Mouse (Mus musculus) limb, embryonic 13.5 days (tissue): ENCODE data around the gene Tenm2. TPM values are rescaled to one million over a fixed set of nuclear protein-coding genes. Genes with fewer than 3 reads are reported as not detected.

ENCODE experiments used
- ATAC-seq: fragments of 200-750 bp; cut with Nextera tagmentation; 2 replicates; pipeline ENCODE4 v1.8.0; 2017; ENCODE audit warnings: low read depth, moderate number of reproducible peaks, moderate TSS enrichment; ENCODE audit not compliant: low FRiP score
- H3K27ac ChIP-seq: fragments of 300-500 bp; sonication (generic); 2 replicates; pipeline ENCODE4 v1.5.1; 2015; ENCODE audit warnings: inconsistent platforms, mild to moderate bottlenecking, moderate library complexity
- H3K27me3 ChIP-seq: fragments of 300-500 bp; sonication (generic); 2 replicates; pipeline ENCODE4 v1.6.1; 2015; ENCODE audit warnings: mild to moderate bottlenecking, inconsistent platforms
- H3K36me3 ChIP-seq: fragments of 300-500 bp; sonication (generic); 2 replicates; pipeline ENCODE4 v1.6.1; 2015; ENCODE audit warnings: inconsistent platforms, mild to moderate bottlenecking, moderate library complexity
- H3K4me1 ChIP-seq: fragments of 300-500 bp; sonication (generic); 2 replicates; pipeline ENCODE4 v1.6.1; 2015; ENCODE audit warnings: inconsistent platforms
- H3K4me2 ChIP-seq: fragments of 300-500 bp; sonication (generic); replicated peaks from 2 replicates; pipeline ENCODE4 v1.6.1; 2015; ENCODE audit warnings: inconsistent platforms, mild to moderate bottlenecking, moderate library complexity
- H3K4me3 ChIP-seq: fragments of 300-500 bp; sonication (generic); 2 replicates; pipeline ENCODE4 v1.5.1; 2015; ENCODE audit warnings: moderate library complexity, mild to moderate bottlenecking, inconsistent platforms
- H3K9ac ChIP-seq: fragments of 300-500 bp; sonication (generic); 2 replicates; pipeline ENCODE4 v1.6.1; 2015; ENCODE audit warnings: mild to moderate bottlenecking, inconsistent platforms
- H3K9me3 ChIP-seq: fragments of 300-500 bp; sonication (generic); 2 replicates; pipeline ENCODE4 v1.6.1; 2016; ENCODE audit warnings: inconsistent platforms
- WGBS: fragments of 180-500 bp; shearing (Covaris S2); methylation state at CpG from one replicate; pipeline ENCODE4 v1.1.7; 2015; 5-methylcytosine and 5-hydroxymethylcytosine counted together
- polyA plus RNA-seq: library from polyadenylated mRNA; unstranded; fragments of >200 nt; fragmentation: Nextera tagmentation; extraction: Ambion mirVana; gene quantifications from 2 replicates; pipeline ENCODE4 v1.2.1, GENCODE M21; 2015

Tenm2 gene
- polyA plus RNA-seq, 1 experiment from 2014 or later: 6.4 TPM

DNA sequence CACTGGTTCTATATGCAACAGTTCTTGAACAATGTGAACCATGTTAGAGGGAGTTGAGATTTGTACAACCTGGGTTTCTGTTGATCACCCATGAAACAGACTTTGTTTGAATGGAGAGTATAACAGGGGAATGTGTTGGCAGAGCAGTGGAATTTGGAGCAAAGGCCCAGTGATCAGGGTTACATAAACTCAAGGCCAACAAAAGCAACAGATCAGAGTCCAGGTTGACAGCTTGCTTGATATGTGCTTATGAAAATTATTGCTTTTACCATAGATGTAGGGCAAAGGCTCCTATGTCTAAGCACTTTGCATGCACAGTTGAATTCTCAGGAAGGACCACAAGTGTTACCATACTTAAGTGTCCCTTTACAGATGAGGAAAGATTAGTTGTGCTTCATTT, 603.6 kb downstream of the Tenm2 start:
- Histone ChIP-seq H3K36me3 (no peaks in the 10 kb centered on the region), H3K4me1 (no peaks in the 10 kb centered on the region), H3K9ac (no peak overlapping the region), H3K9me3 (no peaks in the 10 kb centered on the region), H3K27ac (no peak overlapping the region), H3K27me3 (no peaks in the 10 kb centered on the region), H3K4me3 (no peak overlapping the region), H3K4me2 (no peak overlapping the region)
- ATAC-seq: no peak

GRCm38 (mm10) chr11:36613807-36614206, 622.0 kb downstream of the Tenm2 start:
- H3K4me1 ChIP-seq: no peaks in the 10 kb centered on the region
- H3K36me3 ChIP-seq: no peaks in the 10 kb centered on the region
- H3K4me3 ChIP-seq: no peak overlapping the region
- H3K27me3 ChIP-seq: no peaks in the 10 kb centered on the region
- H3K27ac ChIP-seq: no peak overlapping the region
- H3K9ac ChIP-seq: no peak overlapping the region
- no peak for ATAC-seq
- H3K9me3 ChIP-seq: no peaks in the 10 kb centered on the region
- no peak overlapping the region for H3K4me2 ChIP-seq
- 45% methylated on average over 6 of the region's 6 CpGs for WGBS

DNA sequence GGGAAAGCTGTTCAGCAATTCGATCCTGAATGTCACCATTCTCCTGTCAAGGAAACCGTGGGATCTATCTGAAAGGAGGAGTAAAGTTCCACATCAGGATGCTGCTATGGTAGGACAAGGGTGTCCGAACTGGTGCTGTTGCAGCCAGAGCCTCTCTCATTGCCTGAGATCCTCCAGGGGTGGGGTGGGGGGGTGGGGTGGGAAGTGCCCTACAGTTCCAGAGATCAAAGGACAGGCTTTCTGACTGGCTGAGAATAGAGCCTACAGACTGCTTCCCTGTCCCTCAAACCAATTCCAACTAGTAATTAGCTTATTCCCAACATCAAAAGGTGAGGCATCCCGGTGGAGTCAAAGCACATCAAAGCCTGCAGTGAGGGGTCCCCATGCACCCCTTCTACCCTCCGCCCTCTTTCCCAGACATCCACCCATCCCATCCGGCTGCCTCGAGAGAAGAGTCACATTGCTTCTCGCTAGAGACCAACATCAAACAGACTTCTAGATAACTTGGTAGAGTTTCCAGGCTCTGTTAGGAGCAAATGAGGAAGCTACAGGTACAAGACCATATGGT, 630.9 kb downstream of the Tenm2 start:
- Histone ChIP-seq H3K27me3 (no peaks in the 10 kb centered on the region), H3K27ac (no peak overlapping the region), H3K4me3 (no peak overlapping the region), H3K4me2 (no peak overlapping the region), H3K4me1 (no peaks in the 10 kb centered on the region; the same call in 1 of the 2 replicates), H3K9me3 (no peaks in the 10 kb centered on the region), H3K9ac (no peak overlapping the region), H3K36me3 (no peaks in the 10 kb centered on the region)
- ATAC-seq: no peak
- WGBS: 14% methylated on average over 8 of the region's 8 CpGs

- H3K4me1 ChIP-seq: no peaks in the 10 kb centered on the region; the same call in 1 of the 2 replicates
- no peaks in the 10 kb centered on the region for H3K36me3 ChIP-seq
- H3K4me2 ChIP-seq: no peak overlapping the region
- H3K27ac ChIP-seq: no peak overlapping the region
- no peaks in the 10 kb centered on the region for H3K27me3 ChIP-seq
- H3K4me3 ChIP-seq: no peak overlapping the region
- no peak overlapping the region for H3K9ac ChIP-seq
- ATAC-seq: no peak
- WGBS: 16% methylated on average over 3 of the region's 3 CpGs
- no peaks in the 10 kb centered on the region for H3K9me3 ChIP-seq
These were observed 631.5 kb downstream of the Tenm2 start for GRCm38 (mm10) chr11:36604272-36604671.

DNA sequence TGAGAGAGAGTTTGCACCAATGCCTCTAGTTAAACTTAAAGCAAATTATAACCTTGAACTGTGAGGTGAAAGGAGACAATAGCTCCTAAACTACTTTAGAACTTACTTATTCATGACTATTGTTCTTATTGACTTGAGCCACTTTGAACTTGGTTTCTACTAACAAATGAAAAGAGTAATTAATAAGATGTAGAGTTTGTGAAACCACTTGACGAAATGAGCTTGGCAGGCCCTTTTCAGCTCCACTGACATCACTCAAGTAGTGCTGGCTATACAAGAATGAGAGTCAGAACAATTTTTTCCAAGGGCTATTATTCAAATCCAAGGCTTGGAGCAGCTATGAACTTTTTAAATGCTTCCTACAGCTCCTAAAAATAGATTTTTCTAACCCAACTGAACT, 643.3 kb downstream of the Tenm2 start:
- no peaks in the 10 kb centered on the region for H3K27me3 ChIP-seq
- no peak overlapping the region for H3K27ac ChIP-seq
- H3K36me3 ChIP-seq: no peaks in the 10 kb centered on the region
- no peak overlapping the region for H3K4me2 ChIP-seq
- H3K4me3 ChIP-seq: no peak overlapping the region
- ATAC-seq: no peak
- H3K9ac ChIP-seq: no peak overlapping the region
- 62% methylated on average over 1 of the region's 1 CpGs for WGBS
- H3K9me3 ChIP-seq: no peaks in the 10 kb centered on the region
- peaks cover 6% of the 10 kb centered on the region; the same call in 1 of the 2 replicates for H3K4me1 ChIP-seq

DNA sequence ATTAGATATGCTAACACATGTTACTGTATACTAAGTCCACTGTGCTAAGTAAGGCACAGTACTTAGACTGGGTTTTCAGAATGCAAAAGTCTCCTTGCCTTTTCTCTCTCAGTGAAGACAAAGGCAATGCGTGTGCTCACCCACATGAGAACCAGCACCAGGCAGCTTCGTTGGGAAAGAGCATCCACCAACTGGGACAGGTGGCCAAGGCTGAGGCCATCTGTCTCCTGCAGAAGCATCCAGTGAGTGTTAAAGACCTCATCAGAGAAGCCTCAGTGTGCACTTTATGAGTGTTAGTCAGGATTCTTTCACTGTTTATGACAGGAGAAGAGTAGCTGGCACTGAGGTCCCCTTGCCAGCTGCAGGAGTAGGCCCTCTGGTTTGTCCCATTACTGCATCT, 669.6 kb downstream of the Tenm2 start:
- Histone ChIP-seq H3K27me3 (no peaks in the 10 kb centered on the region), H3K4me3 (no peak overlapping the region), H3K4me2 (no peak overlapping the region), H3K27ac (no peak overlapping the region), H3K4me1 (no peaks in the 10 kb centered on the region), H3K36me3 (no peaks in the 10 kb centered on the region), H3K9ac (no peak overlapping the region), H3K9me3 (no peaks in the 10 kb centered on the region)
- 69% methylated on average over 2 of the region's 2 CpGs for WGBS
- ATAC-seq: no peak

- 77% methylated on average over 3 of the region's 3 CpGs for WGBS
These were observed 672.9 kb downstream of the Tenm2 start for GRCm38 (mm10) chr11:36562851-36563250.

GRCm38 (mm10) chr11:36560785-36561548, 674.8 kb downstream of the Tenm2 start:
- no peaks in the 10 kb centered on the region for H3K36me3 ChIP-seq
- H3K9ac ChIP-seq: no peak overlapping the region
- no peaks in the 10 kb centered on the region for H3K4me1 ChIP-seq
- ATAC-seq: no peak
- H3K4me2 ChIP-seq: no peak overlapping the region
- no peaks in the 10 kb centered on the region for H3K27me3 ChIP-seq
- H3K27ac ChIP-seq: no peak overlapping the region
- WGBS: 57% methylated on average over 7 of the region's 7 CpGs
- no peaks in the 10 kb centered on the region for H3K9me3 ChIP-seq
- no peak overlapping the region for H3K4me3 ChIP-seq

More at GRCm38 (mm10) chr11:36562851-36563250, 672.9 kb downstream of the Tenm2 start:
- no peak for ATAC-seq
- H3K4me2 ChIP-seq: no peak overlapping the region
- no peak overlapping the region for H3K27ac ChIP-seq
- H3K9ac ChIP-seq: no peak overlapping the region
- H3K27me3 ChIP-seq: no peaks in the 10 kb centered on the region
- H3K9me3 ChIP-seq: no peaks in the 10 kb centered on the region
- H3K4me1 ChIP-seq: no peaks in the 10 kb centered on the region
- no peaks in the 10 kb centered on the region for H3K36me3 ChIP-seq
- H3K4me3 ChIP-seq: no peak overlapping the region

GRCm38 (mm10) chr11:36557316-36557715, 678.4 kb downstream of the Tenm2 start:
- 84% methylated on average over 6 of the region's 6 CpGs for WGBS
- H3K9ac ChIP-seq: no peak overlapping the region
- no peak overlapping the region for H3K4me3 ChIP-seq
- H3K27me3 ChIP-seq: no peaks in the 10 kb centered on the region
- H3K27ac ChIP-seq: no peak overlapping the region
- no peaks in the 10 kb centered on the region for H3K4me1 ChIP-seq
- no peaks in the 10 kb centered on the region for H3K36me3 ChIP-seq
- no peak overlapping the region for H3K4me2 ChIP-seq
- no peaks in the 10 kb centered on the region for H3K9me3 ChIP-seq
- no peak for ATAC-seq

DNA sequence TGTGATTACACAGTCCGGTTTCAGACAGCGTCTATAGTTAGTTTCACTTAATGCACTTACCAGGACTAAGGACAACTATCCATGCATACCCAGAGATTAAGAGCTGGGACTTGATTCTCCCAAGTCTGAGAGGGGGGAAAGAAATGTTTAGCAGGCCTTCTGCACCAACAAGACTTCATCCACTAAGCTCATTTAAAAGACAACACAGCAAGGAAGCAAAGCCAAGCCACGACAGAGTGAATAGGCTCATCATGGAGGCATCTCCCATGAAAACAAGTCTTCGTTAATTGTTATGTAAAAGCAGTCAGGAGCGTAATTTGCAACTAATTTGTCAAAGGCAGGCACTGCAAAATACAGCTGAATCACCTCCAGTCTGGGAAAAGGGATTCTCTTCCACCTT, 682.5 kb downstream of the Tenm2 start:
- 72% methylated on average over 5 of the region's 5 CpGs for WGBS
- Histone ChIP-seq H3K4me2 (no peak overlapping the region), H3K27me3 (no peaks in the 10 kb centered on the region), H3K36me3 (no peaks in the 10 kb centered on the region), H3K27ac (no peak overlapping the region), H3K9me3 (no peaks in the 10 kb centered on the region), H3K9ac (no peak overlapping the region), H3K4me1 (peaks cover 8% of the 10 kb centered on the region; the same call in 1 of the 2 replicates), H3K4me3 (no peak overlapping the region)
- no peak for ATAC-seq

DNA sequence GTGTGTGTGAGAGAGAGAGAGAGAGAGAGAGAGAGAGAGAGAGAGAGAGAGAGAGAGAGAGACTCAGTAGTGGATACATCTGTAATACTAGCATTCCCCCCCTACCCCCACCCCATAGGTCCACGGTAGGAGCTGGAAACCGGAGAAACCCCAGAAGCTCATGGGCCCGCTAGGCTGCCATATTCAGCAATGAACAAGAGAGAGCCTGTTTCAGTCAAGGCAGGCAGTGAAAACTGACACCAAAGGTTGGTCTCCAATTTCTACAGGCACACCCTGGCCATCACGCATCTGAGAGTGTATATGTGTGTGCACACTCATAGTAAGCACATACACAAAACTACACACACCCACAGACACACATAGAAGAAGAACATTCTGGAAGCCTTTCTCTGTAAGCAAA, 685.1 kb downstream of the Tenm2 start:
- no peak overlapping the region for H3K4me2 ChIP-seq
- no peak overlapping the region for H3K9ac ChIP-seq
- peak; percentile 75 for ATAC-seq
- no peaks in the 10 kb centered on the region for H3K36me3 ChIP-seq
- no peaks in the 10 kb centered on the region for H3K27me3 ChIP-seq
- peaks cover 8% of the 10 kb centered on the region; the same call in 1 of the 2 replicates for H3K4me1 ChIP-seq
- 21% methylated on average over 4 of the region's 4 CpGs for WGBS
- H3K4me3 ChIP-seq: no peak overlapping the region
- no peaks in the 10 kb centered on the region for H3K9me3 ChIP-seq
- no peak overlapping the region for H3K27ac ChIP-seq

DNA sequence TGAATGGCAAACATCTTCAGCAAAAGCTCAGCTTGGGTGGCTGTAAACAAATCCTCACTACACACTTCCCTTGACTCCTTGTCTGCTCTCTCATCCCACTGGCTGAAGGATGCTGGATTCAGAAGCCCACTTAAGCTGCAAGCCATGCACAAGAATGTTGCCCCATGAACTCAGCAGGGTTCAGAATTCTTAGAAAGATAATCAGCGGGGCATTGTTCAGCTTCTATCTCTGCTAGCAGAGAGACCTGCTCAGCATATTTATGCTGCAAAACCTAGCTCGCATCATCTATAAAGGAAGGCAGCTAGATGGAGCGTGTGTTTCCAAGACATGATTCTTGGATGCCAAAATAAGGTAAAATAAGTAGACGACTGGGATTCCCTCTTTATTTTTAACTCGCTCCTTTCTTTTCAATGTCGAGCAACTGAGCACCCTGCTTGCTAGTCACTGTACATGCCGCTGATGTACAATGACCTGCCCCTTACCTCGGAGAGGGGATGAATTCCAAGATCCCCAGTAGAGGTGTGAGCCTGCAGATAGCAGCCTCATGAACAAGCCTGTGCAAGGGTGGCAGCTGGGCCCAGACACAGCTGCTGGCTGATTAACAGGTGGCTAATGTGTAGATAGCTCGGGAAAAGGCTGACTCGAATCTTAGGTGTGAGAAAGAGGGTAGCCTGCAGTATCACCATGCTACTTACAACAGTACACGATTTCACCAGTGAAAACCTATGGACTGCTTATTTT, 686.2 kb downstream of the Tenm2 start:
- ATAC-seq: peak; percentile 57; the same call in 1 of the 2 replicates
- Histone ChIP-seq H3K4me3 (no peak overlapping the region), H3K27me3 (no peaks in the 10 kb centered on the region), H3K9ac (no peak overlapping the region), H3K4me1 (peaks cover 8% of the 10 kb centered on the region; the same call in 1 of the 2 replicates), H3K9me3 (no peaks in the 10 kb centered on the region), H3K27ac (no peak overlapping the region), H3K36me3 (no peaks in the 10 kb centered on the region), H3K4me2 (no peak overlapping the region)
- 75% methylated on average over 11 of the region's 11 CpGs for WGBS
